Mouse (Mus musculus): ENCODE data around the gene Tgfbr3l. TPM values are rescaled to one million over a fixed set of nuclear protein-coding genes. Genes with fewer than 3 reads are reported as not detected.
"Not testable (repeated sequence)": the region's sequence is repeated elsewhere in the genome, so short reads cannot be mapped to it uniquely, and the experiment has no call there.

Tgfbr3l gene
- polyA plus RNA-seq, 1 experiment = 18.2 TPM

DNA sequence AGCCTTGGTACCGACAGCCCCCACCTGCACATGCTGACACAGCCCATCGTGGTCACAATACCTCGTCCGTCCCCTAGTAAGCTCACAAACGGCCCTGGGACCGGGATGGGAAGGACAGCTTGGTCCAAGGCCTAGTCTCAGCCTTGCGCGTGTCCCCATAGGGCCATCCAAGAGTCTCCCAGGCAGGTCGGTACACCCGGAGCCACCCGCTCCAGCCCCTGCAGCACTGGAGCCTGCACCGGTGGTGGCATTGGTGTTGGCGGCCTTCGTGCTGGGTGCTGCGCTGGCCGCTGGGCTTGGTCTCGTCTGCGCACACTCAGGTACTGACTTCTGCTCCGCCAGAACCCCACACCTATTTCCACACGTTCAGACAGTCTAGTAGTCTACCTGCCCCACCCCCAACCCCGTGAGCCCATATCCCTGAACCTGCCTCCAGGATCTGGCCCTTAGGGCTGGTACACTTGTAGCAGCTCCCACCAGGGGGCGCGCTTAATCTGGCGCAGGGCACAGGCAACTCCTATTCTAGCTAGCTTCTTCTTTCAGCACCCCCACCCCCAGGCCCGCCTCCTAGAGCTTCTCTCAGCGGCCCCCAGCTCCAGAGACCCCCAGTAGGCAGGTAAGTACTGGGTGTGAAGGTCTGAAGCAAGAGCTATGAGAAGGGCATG, 2.4 kb downstream of the Tgfbr3l start:
- H3K27ac ChIP-seq (ENCODE audit: control insufficient read depth, insufficient read depth, low read depth, low read length) = no peak overlapping the region
- H3K27me3 ChIP-seq (ENCODE audit: control insufficient read depth, insufficient read depth, low read length) = no peaks in the 10 kb centered on the region
- no peaks in the 10 kb centered on the region for H3K36me3 ChIP-seq (ENCODE audit: control insufficient read depth, insufficient read depth, low read length)
- TF ChIP-seq CTCF (IDR thresholded peaks at IDR 0.05; ENCODE audit: control insufficient read depth, insufficient read depth, insufficient replicate concordance, low read depth, low read length) = peak; percentile 74; the same call in 1 of the 2 replicates
- TF ChIP-seq POLR2A (IDR thresholded peaks at IDR 0.05; ENCODE audit: control insufficient read depth, low read depth, low read length) = peak; percentile 14; the same call in 1 of the 2 replicates
- peak overlapping the region; percentile 38 for H3K4me3 ChIP-seq (ENCODE audit: control insufficient read depth, low read depth, low read length)
- peaks cover 19% of the 10 kb centered on the region for H3K4me1 ChIP-seq (ENCODE audit: control insufficient read depth, insufficient read depth, low read length)

DNA sequence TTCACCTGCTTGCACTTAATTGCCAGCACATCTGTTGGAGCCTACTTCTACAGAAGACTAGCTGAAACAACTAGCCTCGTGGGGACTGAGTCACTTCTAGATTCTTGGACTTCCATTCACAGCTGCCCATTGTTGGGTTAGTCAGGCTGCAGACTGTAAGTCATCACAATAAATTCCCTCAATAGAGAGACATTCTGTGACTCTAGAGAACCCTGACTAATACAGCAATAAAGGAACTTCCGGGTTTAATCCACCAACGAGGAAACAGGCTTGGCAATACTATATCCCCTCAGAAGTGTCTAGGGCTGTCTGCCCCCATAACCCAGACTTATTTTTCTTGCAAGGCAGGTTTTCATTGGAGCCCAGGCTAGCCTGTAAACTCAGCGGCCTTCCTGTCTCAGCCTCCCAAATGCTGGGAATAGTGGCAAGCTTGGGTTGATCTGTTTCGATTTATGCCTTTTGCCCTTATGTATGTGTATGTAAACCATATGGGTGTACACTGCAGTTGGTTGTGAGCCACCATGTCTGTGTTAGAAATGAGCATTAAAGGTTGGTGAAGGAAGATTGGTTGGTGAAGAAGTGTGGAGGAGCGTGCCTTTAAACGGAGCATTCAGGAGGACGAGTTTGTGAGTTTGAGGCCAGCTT, 4.2 kb downstream of the Tgfbr3l start:
- TF ChIP-seq CTCF (IDR thresholded peaks at IDR 0.05; ENCODE audit: control insufficient read depth, insufficient read depth, insufficient replicate concordance, low read depth, low read length) (no peak), POLR2A (IDR thresholded peaks at IDR 0.05; ENCODE audit: control insufficient read depth, low read depth, low read length) (no peak)
- no peak overlapping the region for H3K27ac ChIP-seq (ENCODE audit: control insufficient read depth, insufficient read depth, low read depth, low read length)
- peak overlapping the region; percentile 91 for H3K4me3 ChIP-seq (ENCODE audit: control insufficient read depth, low read depth, low read length)
- no peaks in the 10 kb centered on the region for H3K36me3 ChIP-seq (ENCODE audit: control insufficient read depth, insufficient read depth, low read length)
- H3K27me3 ChIP-seq (ENCODE audit: control insufficient read depth, insufficient read depth, low read length) = no peaks in the 10 kb centered on the region
- H3K4me1 ChIP-seq (ENCODE audit: control insufficient read depth, insufficient read depth, low read length) = peaks cover 19% of the 10 kb centered on the region

DNA sequence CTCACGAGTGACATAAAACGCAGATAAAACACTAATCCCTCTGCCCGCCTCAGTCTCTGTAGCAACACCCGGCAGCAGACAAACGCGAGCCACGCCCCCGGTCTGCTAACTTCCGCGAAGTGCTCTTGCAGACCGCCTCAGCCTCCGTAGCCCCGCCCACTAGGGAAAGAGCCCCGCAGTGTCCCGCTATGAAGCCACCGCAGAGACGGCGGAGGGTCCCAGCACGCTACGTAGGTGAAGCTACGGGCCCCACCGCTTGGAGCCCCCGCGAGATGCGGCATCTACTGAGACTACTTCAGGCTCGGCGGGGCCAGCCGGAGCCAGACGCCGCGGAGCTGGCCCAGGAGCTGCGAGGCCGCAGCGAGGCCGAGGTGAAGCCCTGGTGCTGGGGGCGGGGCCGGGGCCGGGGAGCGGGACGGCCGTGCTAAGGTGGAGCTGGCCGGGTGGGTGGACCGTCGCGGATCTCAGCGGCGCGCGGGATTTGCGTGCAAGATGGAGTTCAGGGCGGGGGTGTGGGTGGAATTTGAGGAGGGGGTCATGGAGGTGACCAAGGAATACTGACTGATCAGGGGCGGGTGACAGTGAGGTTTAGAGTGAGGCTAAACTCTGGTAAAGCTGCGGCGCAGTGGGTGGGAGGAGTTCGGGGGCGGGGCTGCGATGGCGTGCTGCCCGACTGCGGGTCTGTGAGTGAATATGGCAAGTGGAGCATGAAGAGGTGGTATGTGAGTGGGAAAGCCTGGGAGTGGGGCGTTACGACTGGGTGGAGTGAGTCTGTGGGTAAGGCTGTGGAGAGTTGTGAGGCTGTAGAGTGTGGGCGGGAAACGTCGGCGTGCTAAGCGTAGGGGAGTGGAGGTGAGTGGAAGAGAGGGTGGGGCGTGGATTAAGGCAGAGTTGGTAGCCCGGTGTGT, 5.2 kb downstream of the Tgfbr3l start, which contains the start of gene Snapc2:
Gene Snapc2, plus strand, starts transcription at position 147 of the 908 bp plus-strand sequence.
- peak; percentile 74 for TF ChIP-seq POLR2A (IDR thresholded peaks at IDR 0.05; ENCODE audit: control insufficient read depth, low read depth, low read length)
- TF ChIP-seq CTCF (IDR thresholded peaks at IDR 0.05; ENCODE audit: control insufficient read depth, insufficient read depth, insufficient replicate concordance, low read depth, low read length) = no peak
- peaks cover 20% of the 10 kb centered on the region for H3K4me1 ChIP-seq (ENCODE audit: control insufficient read depth, insufficient read depth, low read length)
- H3K4me3 ChIP-seq (ENCODE audit: control insufficient read depth, low read depth, low read length) = peak within 1 kb of the TSS; percentile 91
- H3K27ac ChIP-seq (ENCODE audit: control insufficient read depth, insufficient read depth, low read depth, low read length) = peak within 1 kb of the TSS; percentile 84
- no peaks in the 10 kb centered on the region for H3K27me3 ChIP-seq (ENCODE audit: control insufficient read depth, insufficient read depth, low read length)
- H3K36me3 ChIP-seq (ENCODE audit: control insufficient read depth, insufficient read depth, low read length) = no peaks in the 10 kb centered on the region

DNA sequence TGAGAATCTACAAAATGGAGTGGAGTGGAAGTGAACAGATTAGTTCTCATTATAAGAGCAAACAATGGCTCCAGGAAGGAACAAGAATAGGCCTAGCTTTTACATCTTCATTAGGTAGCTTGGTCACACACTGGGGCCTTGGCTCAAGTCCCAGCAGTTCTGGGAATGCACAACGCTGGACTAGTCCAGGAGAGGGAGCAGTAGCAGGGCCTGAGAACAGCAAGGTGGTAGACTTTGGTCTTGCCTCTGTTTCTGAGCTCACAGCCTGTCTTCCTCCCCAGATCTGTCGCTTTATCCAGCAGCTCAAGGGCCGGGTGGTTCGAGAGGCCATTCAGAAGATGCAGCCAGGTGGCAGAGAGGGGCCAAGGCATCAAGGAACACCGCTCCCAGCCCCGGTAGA, 6.0 kb downstream of the Tgfbr3l start:
- peaks cover 25% of the 10 kb centered on the region for H3K4me1 ChIP-seq (ENCODE audit: control insufficient read depth, insufficient read depth, low read length)
- no peak overlapping the region for H3K27ac ChIP-seq (ENCODE audit: control insufficient read depth, insufficient read depth, low read depth, low read length)
- TF ChIP-seq CTCF (IDR thresholded peaks at IDR 0.05; ENCODE audit: control insufficient read depth, insufficient read depth, insufficient replicate concordance, low read depth, low read length) (peak; percentile 34; the same call in 1 of the 2 replicates), POLR2A (IDR thresholded peaks at IDR 0.05; ENCODE audit: control insufficient read depth, low read depth, low read length) (no peak)
- no peaks in the 10 kb centered on the region for H3K36me3 ChIP-seq (ENCODE audit: control insufficient read depth, insufficient read depth, low read length)
- H3K27me3 ChIP-seq (ENCODE audit: control insufficient read depth, insufficient read depth, low read length) = no peaks in the 10 kb centered on the region
- H3K4me3 ChIP-seq (ENCODE audit: control insufficient read depth, low read depth, low read length) = no peak overlapping the region

DNA sequence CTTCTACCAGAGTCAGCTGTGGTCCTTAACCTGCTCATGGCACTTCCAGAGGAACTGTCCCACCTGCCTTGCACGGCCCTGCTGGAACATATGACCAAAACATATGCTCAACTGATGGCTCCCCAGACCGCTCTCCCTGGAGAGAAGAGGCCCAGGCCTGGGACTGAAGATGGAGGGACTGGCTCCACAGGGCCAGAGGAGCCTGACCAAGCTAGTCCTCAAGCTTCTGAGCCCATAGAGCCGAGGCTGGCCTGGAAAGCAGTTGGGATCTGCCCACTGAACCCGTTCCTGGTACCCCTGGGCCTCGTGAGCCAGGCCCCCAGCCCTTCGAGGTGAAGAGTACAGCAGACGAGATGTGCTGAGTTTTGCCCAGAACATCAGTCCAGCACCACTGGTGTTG, 7.5 kb downstream of the Tgfbr3l start:
- not testable (repeated sequence) for H3K4me3 ChIP-seq (ENCODE audit: control insufficient read depth, low read depth, low read length); H3K27ac ChIP-seq (ENCODE audit: control insufficient read depth, insufficient read depth, low read depth, low read length); H3K27me3 ChIP-seq (ENCODE audit: control insufficient read depth, insufficient read depth, low read length); H3K36me3 ChIP-seq (ENCODE audit: control insufficient read depth, insufficient read depth, low read length)
- H3K4me1 ChIP-seq (ENCODE audit: control insufficient read depth, insufficient read depth, low read length) = peaks cover 18% of the 10 kb centered on the region

DNA sequence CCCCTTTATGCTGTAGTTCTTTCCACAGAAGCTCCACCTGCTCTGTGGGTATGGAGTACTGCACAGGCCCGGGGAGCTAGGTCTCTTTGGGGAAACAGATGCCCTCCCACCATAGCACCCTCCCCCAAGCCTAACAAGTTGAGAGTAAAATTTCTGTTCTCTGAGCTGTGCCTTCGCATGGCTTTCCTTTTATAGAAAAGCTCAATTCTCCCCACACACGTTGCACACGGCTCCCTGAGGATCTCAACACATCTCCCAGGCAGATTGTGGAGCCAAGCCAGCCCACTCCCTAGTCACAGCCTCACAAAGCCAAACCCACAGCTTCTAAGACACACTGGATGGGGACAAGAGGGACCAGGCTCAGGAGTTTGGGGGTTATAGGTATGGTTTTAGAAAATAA, 8.9 kb downstream of the Tgfbr3l start:
- no peak overlapping the region for H3K4me3 ChIP-seq (ENCODE audit: control insufficient read depth, low read depth, low read length)

DNA sequence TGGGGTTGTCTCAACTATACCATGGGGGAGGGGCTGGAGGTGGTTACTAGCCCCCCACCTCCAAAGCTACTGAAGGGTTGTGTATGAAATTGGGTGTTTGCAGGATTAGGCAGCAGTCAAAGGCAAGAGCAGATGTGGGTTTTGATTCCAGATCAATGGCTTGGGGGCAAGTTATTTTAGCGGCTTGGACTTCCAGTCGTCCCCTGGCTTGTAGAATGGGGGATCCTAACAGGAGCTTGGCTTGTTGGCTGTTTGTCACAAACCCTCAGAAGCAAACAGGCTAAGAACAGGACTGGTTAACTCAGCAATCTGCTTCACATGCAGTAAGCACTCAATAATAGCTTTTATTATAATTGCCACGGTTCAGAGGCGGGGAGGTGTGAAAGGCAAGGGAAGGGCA, 9.3 kb downstream of the Tgfbr3l start:
- Histone ChIP-seq H3K4me3 (ENCODE audit: control insufficient read depth, low read depth, low read length) (no peak overlapping the region), H3K27ac (ENCODE audit: control insufficient read depth, insufficient read depth, low read depth, low read length) (no peak overlapping the region), H3K27me3 (ENCODE audit: control insufficient read depth, insufficient read depth, low read length) (no peaks in the 10 kb centered on the region), H3K36me3 (ENCODE audit: control insufficient read depth, insufficient read depth, low read length) (no peaks in the 10 kb centered on the region), H3K4me1 (ENCODE audit: control insufficient read depth, insufficient read depth, low read length) (peaks cover 16% of the 10 kb centered on the region)
- TF ChIP-seq CTCF (IDR thresholded peaks at IDR 0.05; ENCODE audit: control insufficient read depth, insufficient read depth, insufficient replicate concordance, low read depth, low read length) (no peak), POLR2A (IDR thresholded peaks at IDR 0.05; ENCODE audit: control insufficient read depth, low read depth, low read length) (no peak)

More for the DNA sequence above, 8.9 kb downstream of the Tgfbr3l start:
- Histone ChIP-seq H3K4me1 (ENCODE audit: control insufficient read depth, insufficient read depth, low read length) (peaks cover 16% of the 10 kb centered on the region), H3K36me3 (ENCODE audit: control insufficient read depth, insufficient read depth, low read length) (no peaks in the 10 kb centered on the region), H3K27ac (ENCODE audit: control insufficient read depth, insufficient read depth, low read depth, low read length) (no peak overlapping the region), H3K27me3 (ENCODE audit: control insufficient read depth, insufficient read depth, low read length) (no peaks in the 10 kb centered on the region)
- TF ChIP-seq POLR2A (IDR thresholded peaks at IDR 0.05; ENCODE audit: control insufficient read depth, low read depth, low read length) = no peak
- TF ChIP-seq CTCF (IDR thresholded peaks at IDR 0.05; ENCODE audit: control insufficient read depth, insufficient read depth, insufficient replicate concordance, low read depth, low read length) = no peak

Measured in testis, adult 2 months (tissue).